Mouse (Mus musculus) Patski (cell line): ENCODE measurements around the gene Fcrlb. TPM values are rescaled to one million over a fixed set of nuclear protein-coding genes. Genes with fewer than 3 reads are reported as not detected.

Experiments
- ATAC-seq: fragments of 100-300 bp; one replicate; pipeline ENCODE4 v1.8.0; 2021
- CTCF ChIA-PET: fragments of 350-600 bp; sonication (Branson Sonifier 250); formaldehyde crosslinking; loops from one replicate; lab custom pipeline; 2022; ENCODE audit warnings: inconsistent platforms; lab: Charles Lee
- POLR2A ChIA-PET: fragments of 350-600 bp; sonication (Branson Sonifier 250); formaldehyde crosslinking; loops from one replicate; lab custom pipeline; 2022; ENCODE audit warnings: antibody characterized with exemption, inconsistent platforms; lab: Charles Lee
- DNase-seq: peaks from one replicate; pipeline ENCODE4 v3.0.0-alpha.2; 2011; ENCODE audit warnings: low read depth, low spot score
- H3K27me3 ChIP-seq: fragments of 371-371 bp; one replicate; pipeline ENCODE4 v1.5.1; 2021
- CTCF ChIP-seq: fragments of 100-300 bp; IDR thresholded peaks from one replicate; pipeline ENCODE4 v1.5.1; 2021
- in situ Hi-C: fragments of 300-500 bp; cut with MboI; formaldehyde crosslinking; loops from 3 replicates; pipeline ENCODE4 v1.11.1; 2018; ENCODE audit warnings: low pct_unique_long_range_greater_than_20kb, mixed read lengths
- polyA plus RNA-seq: library from polyadenylated mRNA; unstranded; gene quantifications from one replicate; pipeline ENCODE4 v1.2.3, GENCODE M21; 2021

Gene Fcrlb
- polyA plus RNA-seq, 1 experiment from 2014 or later: 0.22 TPM

GRCm38 (mm10) chr1:170933940-170934339 is 21.2 kb upstream of the Fcrlb start:
- no peak for TF ChIP-seq CTCF
- POLR2A ChIA-PET: no interaction called here
- CTCF ChIA-PET: interaction anchor here (1.4 kb wide), 1 partner anchor 15 kb away, joined by 3 read pairs; no protein-coding TSS in a partner anchor

GRCm38 (mm10) chr1:170933386-170933920 is 20.7 kb upstream of the Fcrlb start:
- ATAC-seq: no peak
- ChIA-PET CTCF (no interaction called here), POLR2A (no interaction called here)
- TF ChIP-seq CTCF: no peak
- DNase-seq: no peak
- H3K27me3 ChIP-seq: no peaks in the 10 kb centered on the region
- in situ Hi-C loops: no loop called here

More at GRCm38 (mm10) chr1:170933940-170934339, 21.2 kb upstream of the Fcrlb start:
- no peaks in the 10 kb centered on the region for H3K27me3 ChIP-seq
- no peak for DNase-seq
- ATAC-seq: no peak
- in situ Hi-C loops: no loop called here

DNA sequence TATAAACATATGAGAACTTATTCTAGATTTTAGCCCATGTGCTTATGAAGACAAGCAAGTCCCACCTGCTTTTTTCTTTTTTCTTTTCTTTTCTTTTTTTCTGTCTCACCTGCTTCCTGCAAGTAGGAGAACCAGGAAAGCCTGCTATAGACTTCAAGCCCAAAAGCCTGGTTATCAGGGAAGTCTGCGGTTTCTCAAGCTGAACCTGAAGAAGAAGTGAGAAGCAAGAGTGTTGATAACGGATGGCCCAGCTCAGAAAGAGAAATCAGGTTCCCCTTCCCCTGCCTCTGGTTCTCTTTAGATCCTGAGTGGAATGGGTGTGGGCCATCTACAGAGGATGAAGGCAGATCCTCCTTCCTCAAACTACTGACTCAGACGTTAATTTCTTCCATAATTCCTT is 19.3 kb upstream of the Fcrlb start:
- ChIA-PET CTCF (no interaction called here), POLR2A (no interaction called here)
- in situ Hi-C loops: no loop called here
- ATAC-seq (no peak), DNase-seq (no peak)
- no peaks in the 10 kb centered on the region for H3K27me3 ChIP-seq
- no peak for TF ChIP-seq CTCF

DNA sequence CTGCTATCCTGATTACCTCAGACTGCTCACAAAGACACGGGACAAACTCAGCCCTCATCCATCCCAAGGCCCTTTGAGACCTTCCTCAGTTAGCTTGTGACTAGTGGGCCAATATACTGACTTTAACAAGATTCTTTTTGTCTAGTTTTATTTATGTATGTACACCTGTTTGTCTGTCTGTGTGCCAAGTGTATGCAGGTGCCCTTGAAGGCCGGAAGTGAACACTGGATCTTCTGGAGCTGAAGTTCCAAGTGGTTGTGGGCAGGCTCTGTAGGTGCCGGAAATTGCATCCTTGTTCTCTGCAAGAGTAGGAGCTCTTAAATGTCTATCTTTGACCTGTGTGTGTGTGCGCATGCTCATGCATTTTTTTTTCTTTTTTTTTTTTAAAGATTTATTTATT is 16.5 kb upstream of the Fcrlb start:
- ChIA-PET CTCF (interaction anchor here (1.0 kb wide), 1 partner anchor 38 kb away, joined by 3 read pairs; no protein-coding TSS in a partner anchor), POLR2A (no interaction called here)
- in situ Hi-C loops: no loop called here
- DNase-seq: no peak
- ATAC-seq: no peak
- no peak for TF ChIP-seq CTCF
- H3K27me3 ChIP-seq: no peaks in the 10 kb centered on the region

DNA sequence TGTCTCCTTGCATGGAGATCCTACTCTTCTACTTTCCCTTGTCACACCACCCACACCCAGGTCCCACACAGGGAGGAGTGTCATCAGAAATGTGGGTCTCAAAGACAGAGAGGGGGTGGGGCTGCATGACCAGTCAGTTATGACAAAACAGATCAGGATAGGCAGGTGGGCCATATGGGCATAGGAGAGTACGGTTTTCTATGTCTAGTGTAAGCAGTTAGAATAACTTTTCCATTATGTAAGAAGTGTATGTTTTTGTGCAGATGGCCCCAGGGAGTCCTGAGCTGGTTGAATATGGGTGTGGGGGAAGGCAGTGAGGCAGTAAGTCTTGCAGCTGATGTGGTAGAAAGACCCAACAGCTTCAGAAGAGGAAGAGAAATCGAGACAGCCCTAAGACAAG is 15.7 kb upstream of the Fcrlb start:
- H3K27me3 ChIP-seq: no peaks in the 10 kb centered on the region
- no peak for DNase-seq
- TF ChIP-seq CTCF: no peak
- in situ Hi-C loops: no loop called here
- ATAC-seq: no peak
- CTCF ChIA-PET: no interaction called here
- POLR2A ChIA-PET: no interaction called here

- ChIA-PET POLR2A (no interaction called here), CTCF (interaction anchor here (0.8 to 1.3 kb wide), 2 partner anchors 11 to 26 kb away, joined by 4 read pairs; no protein-coding TSS in a partner anchor)
- no peak for ATAC-seq
- TF ChIP-seq CTCF: no peak
- DNase-seq: no peak
- H3K27me3 ChIP-seq: no peaks in the 10 kb centered on the region
- in situ Hi-C loops: no loop called here
These were observed 14.6 kb upstream of the Fcrlb start, which contains the start of gene Fcrla for GRCm38 (mm10) chr1:170927378-170927777. Gene Fcrla, minus strand, starts transcription at chr1:170927583.

DNA sequence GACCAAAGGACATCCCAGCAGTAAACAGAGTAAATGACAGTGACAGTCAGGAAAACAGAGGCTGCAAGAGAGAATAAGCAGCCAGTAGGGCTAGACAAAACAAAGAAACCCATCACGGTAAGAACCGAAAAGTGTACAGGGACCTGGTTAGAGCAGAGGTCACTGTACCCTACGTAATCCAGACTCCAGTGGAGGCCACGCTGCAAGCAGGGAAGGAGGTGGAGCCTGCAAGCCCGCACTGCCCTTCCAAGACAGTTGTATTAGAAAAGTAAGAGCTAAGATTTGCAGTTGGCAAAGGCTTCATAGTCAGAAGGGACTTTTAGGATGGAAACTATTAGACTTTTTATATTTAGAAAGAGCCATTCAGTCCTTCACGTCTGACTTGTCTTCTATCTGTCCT is 14.2 kb upstream of the Fcrlb start:
- POLR2A ChIA-PET: no interaction called here
- no peak for TF ChIP-seq CTCF
- in situ Hi-C loops: no loop called here

DNA sequence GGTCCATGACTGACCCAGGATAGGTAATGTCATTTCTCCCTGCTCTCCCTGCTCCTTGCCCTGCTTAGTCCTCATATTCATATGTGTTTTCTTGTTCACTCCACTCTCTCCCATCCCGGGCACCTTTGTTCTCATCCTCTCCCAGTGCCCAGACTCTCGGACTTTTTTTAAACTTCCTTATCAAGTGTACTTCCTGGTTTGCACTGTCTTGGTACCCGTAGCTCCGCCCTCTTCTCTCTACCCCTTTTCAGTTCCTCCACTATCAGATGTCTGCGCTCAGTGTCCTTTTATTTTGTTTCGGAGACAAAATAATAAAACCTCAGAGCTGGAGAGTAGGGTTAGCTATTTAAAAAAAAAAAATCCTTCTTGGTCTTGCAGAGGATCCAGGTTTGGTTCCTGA is 11.7 kb upstream of the Fcrlb start:
- TF ChIP-seq CTCF: no peak
- in situ Hi-C loops: no loop called here
- CTCF ChIA-PET: interaction anchor here (1.2 kb wide), 1 partner anchor 15 kb away, joined by 4 read pairs; no protein-coding TSS in a partner anchor
- DNase-seq (no peak), ATAC-seq (no peak)
- H3K27me3 ChIP-seq: peaks cover 6% of the 10 kb centered on the region
- POLR2A ChIA-PET: no interaction called here

More for the DNA sequence above, 14.2 kb upstream of the Fcrlb start:
- ATAC-seq (no peak), DNase-seq (no peak)
- H3K27me3 ChIP-seq: no peaks in the 10 kb centered on the region
- CTCF ChIA-PET: interaction anchor here (0.8 to 1.3 kb wide), 2 partner anchors 12 to 25 kb away, joined by 4 read pairs; no protein-coding TSS in a partner anchor

- TF ChIP-seq CTCF: no peak
- ChIA-PET POLR2A (no interaction called here), CTCF (interaction anchor here (1.0 kb wide), 1 partner anchor 15 kb away, joined by 3 read pairs; no protein-coding TSS in a partner anchor)
These were observed 6.6 kb upstream of the Fcrlb start for GRCm38 (mm10) chr1:170919308-170919707.

GRCm38 (mm10) chr1:170915657-170916056 is 2.9 kb upstream of the Fcrlb start:
- no peak for DNase-seq
- H3K27me3 ChIP-seq: peaks cover 2% of the 10 kb centered on the region
- no peak for TF ChIP-seq CTCF
- ATAC-seq: no peak
- ChIA-PET POLR2A (no interaction called here), CTCF (no interaction called here)
- in situ Hi-C loops: no loop called here

More at GRCm38 (mm10) chr1:170919308-170919707, 6.6 kb upstream of the Fcrlb start:
- in situ Hi-C loops: no loop called here
- no peak for DNase-seq
- peaks cover 6% of the 10 kb centered on the region for H3K27me3 ChIP-seq
- no peak for ATAC-seq

- ATAC-seq (peak; percentile 75), DNase-seq (peak; percentile 67)
- TF ChIP-seq CTCF: no peak
- ChIA-PET POLR2A (no interaction called here), CTCF (interaction anchor here (1.2 to 1.9 kb wide), 2 partner anchors 10 to 17 kb away, joined by 3 to 5 read pairs; no protein-coding TSS in a partner anchor)
- in situ Hi-C loops: no loop called here
- no peaks in the 10 kb centered on the region for H3K27me3 ChIP-seq
These were observed 657 bp downstream of the Fcrlb start for GRCm38 (mm10) chr1:170911907-170912660.
